Mouse (Mus musculus): Measurements from ENCODE around the gene Bloc1s5. TPM values are rescaled to one million over a fixed set of nuclear protein-coding genes. Genes with fewer than 3 reads are reported as not detected.
A peak's percentile ranks its signal among the peaks of the same experiment; 100 is the strongest.

Bloc1s5 gene
- polyA plus RNA-seq, 1 experiment from 2014 or later = 10.2 TPM

DNA sequence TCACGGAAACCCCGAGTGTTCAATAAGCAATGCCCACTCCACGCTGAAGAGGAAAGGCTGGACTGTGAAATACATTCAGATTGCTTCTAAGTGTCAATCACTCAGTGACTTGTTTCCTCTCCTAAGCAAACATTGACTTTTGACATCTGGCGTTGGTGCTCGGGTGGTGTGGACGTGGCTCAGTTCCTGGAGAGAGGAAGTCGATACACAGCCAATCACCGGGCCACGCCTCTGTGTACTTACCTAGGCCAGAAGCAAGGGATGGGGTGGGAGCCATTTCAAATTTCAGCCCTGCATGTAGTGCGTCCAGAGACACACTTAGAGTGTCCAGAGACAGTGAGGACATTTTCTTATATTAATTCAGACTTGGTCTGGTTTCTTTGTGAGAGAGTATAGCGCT is 80.3 kb downstream of the Bloc1s5 start:
- ATAC-seq (ENCODE audit: low read depth) = peak; percentile 71
- 34% methylated on average over 11 of the region's 11 CpGs for WGBS (ENCODE audit: insufficient replicate concordance)
- Histone ChIP-seq H3K4me2 (ENCODE audit: low read depth, low read length) (no peak overlapping the region; the same call in 1 of the 2 replicates), H3K4me1 (ENCODE audit: control insufficient read depth, low read depth, low read length) (no peaks in the 10 kb centered on the region), H3K9ac (ENCODE audit: low read depth, low read length) (no peak overlapping the region), H3K27ac (ENCODE audit: low read length) (no peak overlapping the region), H3K36me3 (ENCODE audit: control insufficient read depth, insufficient read depth) (no peaks in the 10 kb centered on the region), H3K27me3 (ENCODE audit: control insufficient read depth, insufficient read depth, low read depth, low read length) (no peaks in the 10 kb centered on the region), H3K4me3 (ENCODE audit: low read depth, low read length) (no peak overlapping the region), H3K9me3 (replicated peaks; ENCODE audit: control insufficient read depth, low read length) (no peaks in the 10 kb centered on the region)

DNA sequence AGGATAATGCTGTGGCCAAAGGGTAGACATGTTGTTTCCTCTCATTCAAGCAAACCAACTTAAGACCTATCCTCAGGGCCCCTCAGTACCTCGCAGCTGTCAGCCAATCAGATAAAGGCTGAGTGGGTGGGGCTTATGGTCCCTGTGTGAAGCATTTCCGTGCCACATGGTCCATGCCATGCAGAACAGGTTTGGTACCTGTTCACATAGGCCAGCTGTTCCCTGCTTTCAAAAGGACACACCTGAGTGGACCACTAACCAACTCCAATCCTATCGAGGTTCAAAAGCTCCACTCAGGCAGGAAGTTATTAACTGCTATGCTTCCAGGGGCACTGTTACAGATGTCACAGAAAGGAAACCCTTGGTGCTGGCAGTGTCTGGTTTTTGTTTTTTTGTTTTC is 80.7 kb downstream of the Bloc1s5 start:
- H3K36me3 ChIP-seq (ENCODE audit: control insufficient read depth, insufficient read depth) = no peaks in the 10 kb centered on the region
- no peak overlapping the region for H3K4me3 ChIP-seq (ENCODE audit: low read depth, low read length)
- H3K27me3 ChIP-seq (ENCODE audit: control insufficient read depth, insufficient read depth, low read depth, low read length) = no peaks in the 10 kb centered on the region
- H3K9ac ChIP-seq (ENCODE audit: low read depth, low read length) = no peak overlapping the region
- no peaks in the 10 kb centered on the region for H3K4me1 ChIP-seq (ENCODE audit: control insufficient read depth, low read depth, low read length)
- ATAC-seq (ENCODE audit: low read depth) = no peak
- no peaks in the 10 kb centered on the region for H3K9me3 ChIP-seq (replicated peaks; ENCODE audit: control insufficient read depth, low read length)
- H3K4me2 ChIP-seq (ENCODE audit: low read depth, low read length) = no peak overlapping the region; the same call in 1 of the 2 replicates
- no peak overlapping the region for H3K27ac ChIP-seq (ENCODE audit: low read length)
- WGBS (ENCODE audit: insufficient replicate concordance) = 39% methylated on average over 3 of the region's 3 CpGs

DNA sequence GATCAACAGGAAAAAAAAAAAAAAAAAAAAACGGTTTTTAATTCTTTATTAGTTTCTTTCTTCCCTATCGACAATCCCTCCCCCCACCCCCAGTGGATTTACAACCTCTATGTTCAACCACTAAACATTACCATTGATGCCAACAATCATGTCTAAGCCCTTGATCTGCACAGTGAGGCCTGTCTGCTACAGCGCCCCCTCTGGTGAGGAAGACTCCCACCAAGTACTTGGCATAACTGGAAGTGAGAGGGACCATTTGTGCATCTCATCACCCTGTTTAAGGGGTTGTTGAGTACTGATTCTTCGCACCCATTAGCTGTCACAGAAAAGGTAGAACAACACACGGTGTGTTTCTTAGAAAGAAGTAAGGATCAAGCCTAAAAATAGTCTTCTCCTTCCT is 86.2 kb downstream of the Bloc1s5 start:
- Histone ChIP-seq H3K4me2 (ENCODE audit: low read depth, low read length) (no peak overlapping the region), H3K4me3 (ENCODE audit: low read depth, low read length) (no peak overlapping the region), H3K36me3 (ENCODE audit: control insufficient read depth, insufficient read depth) (no peaks in the 10 kb centered on the region), H3K9me3 (replicated peaks; ENCODE audit: control insufficient read depth, low read length) (no peaks in the 10 kb centered on the region), H3K27me3 (ENCODE audit: control insufficient read depth, insufficient read depth, low read depth, low read length) (no peaks in the 10 kb centered on the region), H3K9ac (ENCODE audit: low read depth, low read length) (no peak overlapping the region), H3K4me1 (ENCODE audit: control insufficient read depth, low read depth, low read length) (no peaks in the 10 kb centered on the region), H3K27ac (ENCODE audit: low read length) (no peak overlapping the region)
- 49% methylated on average over 5 of the region's 5 CpGs for WGBS (ENCODE audit: insufficient replicate concordance)
- no peak for ATAC-seq (ENCODE audit: low read depth)

DNA sequence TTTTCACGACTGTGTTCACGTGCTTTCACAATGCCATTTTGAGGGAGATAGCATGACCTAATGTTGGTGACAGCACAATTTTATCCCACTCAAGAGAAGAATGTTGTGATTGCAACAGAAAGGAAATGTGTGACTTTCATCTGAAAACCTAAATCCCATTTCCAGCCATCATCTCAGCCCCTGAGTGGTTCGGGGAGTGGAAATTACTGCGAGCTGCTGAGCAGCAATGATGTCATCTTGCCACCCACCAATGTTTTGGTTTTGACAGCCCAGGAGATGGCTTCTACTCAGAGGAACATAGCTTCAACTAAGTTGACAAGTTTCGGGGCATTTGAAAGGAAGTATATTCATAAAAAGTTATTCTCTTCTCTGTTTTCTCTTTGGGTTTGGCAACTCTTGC is 87.2 kb downstream of the Bloc1s5 start:
- Histone ChIP-seq H3K27me3 (ENCODE audit: control insufficient read depth, insufficient read depth, low read depth, low read length) (no peaks in the 10 kb centered on the region), H3K4me2 (ENCODE audit: low read depth, low read length) (no peak overlapping the region), H3K9me3 (replicated peaks; ENCODE audit: control insufficient read depth, low read length) (no peaks in the 10 kb centered on the region), H3K4me1 (ENCODE audit: control insufficient read depth, low read depth, low read length) (no peaks in the 10 kb centered on the region), H3K4me3 (ENCODE audit: low read depth, low read length) (no peak overlapping the region), H3K36me3 (ENCODE audit: control insufficient read depth, insufficient read depth) (no peaks in the 10 kb centered on the region), H3K27ac (ENCODE audit: low read length) (no peak overlapping the region), H3K9ac (ENCODE audit: low read depth, low read length) (no peak overlapping the region)
- ATAC-seq (ENCODE audit: low read depth) = no peak
- WGBS (ENCODE audit: insufficient replicate concordance) = 60% methylated on average over 5 of the region's 5 CpGs

DNA sequence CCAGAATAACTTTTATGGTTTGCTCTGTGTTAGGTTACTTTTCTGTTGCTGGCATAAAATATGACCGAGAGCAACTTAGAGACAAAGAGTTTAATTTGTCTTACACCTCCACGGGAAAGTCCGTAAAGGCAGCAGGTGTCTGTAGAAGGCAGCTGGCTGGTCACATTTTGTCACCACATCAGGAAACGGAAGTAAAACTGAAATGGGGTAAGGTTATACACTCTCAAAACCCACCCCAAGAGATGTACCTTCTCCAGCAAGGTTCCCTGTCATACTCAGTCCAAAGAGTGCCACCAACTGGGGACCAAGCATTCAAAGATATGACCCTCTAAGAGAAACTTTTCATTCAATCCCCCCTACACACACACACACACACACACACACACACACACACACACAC is 88.2 kb downstream of the Bloc1s5 start:
- H3K4me1 ChIP-seq (ENCODE audit: control insufficient read depth, low read depth, low read length) = no peaks in the 10 kb centered on the region
- 56% methylated on average over 4 of the region's 4 CpGs for WGBS (ENCODE audit: insufficient replicate concordance)
- no peak overlapping the region for H3K9ac ChIP-seq (ENCODE audit: low read depth, low read length)
- H3K4me2 ChIP-seq (ENCODE audit: low read depth, low read length) = no peak overlapping the region
- no peak for ATAC-seq (ENCODE audit: low read depth)
- H3K27ac ChIP-seq (ENCODE audit: low read length) = no peak overlapping the region
- no peaks in the 10 kb centered on the region for H3K9me3 ChIP-seq (replicated peaks; ENCODE audit: control insufficient read depth, low read length)
- H3K4me3 ChIP-seq (ENCODE audit: low read depth, low read length) = no peak overlapping the region
- H3K36me3 ChIP-seq (ENCODE audit: control insufficient read depth, insufficient read depth) = no peaks in the 10 kb centered on the region
- no peaks in the 10 kb centered on the region for H3K27me3 ChIP-seq (ENCODE audit: control insufficient read depth, insufficient read depth, low read depth, low read length)

DNA sequence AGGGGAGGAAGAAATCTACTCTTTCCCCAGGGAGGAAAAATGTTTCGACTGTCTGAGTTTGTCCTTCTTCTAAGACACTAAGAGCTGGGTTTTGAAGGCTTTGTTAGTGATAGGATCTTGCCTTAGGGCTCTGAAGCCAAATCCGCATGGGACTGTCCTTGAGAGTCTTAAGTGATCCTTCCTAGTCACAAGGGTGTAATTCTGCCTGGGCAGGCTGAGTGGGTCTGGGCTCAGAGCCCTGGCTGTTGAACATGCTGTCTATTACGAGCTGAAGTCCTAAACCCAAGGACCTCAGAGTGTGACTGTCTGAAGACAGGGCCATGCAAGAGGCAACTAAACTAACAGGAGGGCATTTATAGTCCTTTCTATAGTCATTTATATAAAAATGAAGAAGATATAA is 89.4 kb downstream of the Bloc1s5 start:
- no peak overlapping the region for H3K4me3 ChIP-seq (ENCODE audit: low read depth, low read length)
- no peaks in the 10 kb centered on the region for H3K36me3 ChIP-seq (ENCODE audit: control insufficient read depth, insufficient read depth)
- H3K9ac ChIP-seq (ENCODE audit: low read depth, low read length) = no peak overlapping the region
- ATAC-seq (ENCODE audit: low read depth) = no peak
- H3K27ac ChIP-seq (ENCODE audit: low read length) = no peak overlapping the region
- H3K27me3 ChIP-seq (ENCODE audit: control insufficient read depth, insufficient read depth, low read depth, low read length) = no peaks in the 10 kb centered on the region
- WGBS (ENCODE audit: insufficient replicate concordance) = 55% methylated on average over 3 of the region's 3 CpGs
- no peak overlapping the region for H3K4me2 ChIP-seq (ENCODE audit: low read depth, low read length)
- no peaks in the 10 kb centered on the region for H3K9me3 ChIP-seq (replicated peaks; ENCODE audit: control insufficient read depth, low read length)
- no peaks in the 10 kb centered on the region for H3K4me1 ChIP-seq (ENCODE audit: control insufficient read depth, low read depth, low read length)

DNA sequence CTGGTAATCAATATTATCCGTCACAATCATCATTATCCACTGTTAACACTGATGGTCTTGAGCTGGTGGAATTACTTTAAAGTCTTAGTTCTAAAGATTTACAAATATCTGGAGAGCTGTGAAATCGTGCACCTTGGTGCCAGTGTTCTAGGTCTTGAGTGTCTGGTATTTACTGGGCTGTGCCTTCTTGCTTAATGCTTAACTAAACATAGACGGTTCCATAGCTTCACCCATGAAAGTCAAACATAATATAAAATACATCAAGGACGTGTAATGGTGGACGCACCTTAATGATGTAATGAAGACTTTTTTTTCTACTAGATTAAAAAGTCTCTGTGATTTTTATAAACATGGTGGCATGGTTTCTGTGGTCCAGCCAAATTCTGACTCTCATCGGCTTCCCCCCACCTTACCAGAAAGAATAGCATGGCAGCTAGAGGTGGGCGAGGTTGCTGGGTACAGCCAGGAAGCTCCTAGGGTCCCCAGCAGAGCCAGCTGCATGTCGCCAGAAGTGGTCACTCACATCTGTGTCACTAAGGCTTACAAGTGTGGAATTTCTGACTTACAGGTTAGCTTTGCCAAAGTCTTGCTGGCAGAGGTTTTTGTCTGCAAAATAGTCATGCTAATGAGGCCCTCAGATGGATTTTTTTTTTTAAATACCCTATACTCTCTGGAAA is 90.0 kb downstream of the Bloc1s5 start:
- H3K9ac ChIP-seq (ENCODE audit: low read depth, low read length) = no peak overlapping the region
- no peaks in the 10 kb centered on the region for H3K9me3 ChIP-seq (replicated peaks; ENCODE audit: control insufficient read depth, low read length)
- ATAC-seq (ENCODE audit: low read depth) = no peak
- no peaks in the 10 kb centered on the region for H3K27me3 ChIP-seq (ENCODE audit: control insufficient read depth, insufficient read depth, low read depth, low read length)
- H3K4me2 ChIP-seq (ENCODE audit: low read depth, low read length) = no peak overlapping the region
- no peak overlapping the region for H3K4me3 ChIP-seq (ENCODE audit: low read depth, low read length)
- WGBS (ENCODE audit: insufficient replicate concordance) = 64% methylated on average over 8 of the region's 8 CpGs
- no peaks in the 10 kb centered on the region for H3K36me3 ChIP-seq (ENCODE audit: control insufficient read depth, insufficient read depth)
- H3K4me1 ChIP-seq (ENCODE audit: control insufficient read depth, low read depth, low read length) = no peaks in the 10 kb centered on the region
- no peak overlapping the region for H3K27ac ChIP-seq (ENCODE audit: low read length)

DNA sequence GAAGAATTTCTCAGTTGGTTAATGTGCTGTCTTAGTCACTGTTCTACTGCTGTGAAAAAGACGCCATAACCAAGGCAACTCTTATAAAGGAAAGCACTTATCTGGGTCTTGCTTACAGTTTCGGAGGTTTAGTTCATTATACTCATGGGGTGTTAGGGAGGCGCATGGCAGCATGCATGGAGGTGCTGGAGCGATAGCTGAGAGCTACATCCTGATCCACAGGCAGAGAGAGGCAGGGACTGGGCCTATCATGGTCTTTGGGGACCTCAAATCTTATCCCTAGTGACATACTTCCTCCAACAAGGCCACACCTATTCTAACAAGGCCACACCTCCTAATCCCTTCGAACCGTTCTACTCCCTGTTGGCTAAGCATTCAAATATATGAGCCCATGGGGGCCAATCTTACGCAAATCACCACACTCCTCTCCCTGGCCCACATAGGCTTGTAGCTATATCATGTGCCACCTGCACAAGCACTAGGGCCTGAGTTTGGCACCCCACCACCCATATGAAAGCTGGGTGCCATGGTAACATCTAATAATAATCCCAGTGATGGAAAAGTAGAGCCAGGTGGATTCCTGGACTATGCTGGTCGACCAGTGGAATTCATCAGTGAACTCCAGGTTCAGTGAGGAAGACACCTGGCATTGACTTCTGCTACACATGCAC is 91.3 kb downstream of the Bloc1s5 start:
- no peak for ATAC-seq (ENCODE audit: low read depth)
- Histone ChIP-seq H3K27ac (ENCODE audit: low read length) (no peak overlapping the region), H3K4me1 (ENCODE audit: control insufficient read depth, low read depth, low read length) (no peaks in the 10 kb centered on the region), H3K4me3 (ENCODE audit: low read depth, low read length) (no peak overlapping the region), H3K27me3 (ENCODE audit: control insufficient read depth, insufficient read depth, low read depth, low read length) (no peaks in the 10 kb centered on the region), H3K9ac (ENCODE audit: low read depth, low read length) (no peak overlapping the region), H3K9me3 (replicated peaks; ENCODE audit: control insufficient read depth, low read length) (no peaks in the 10 kb centered on the region), H3K4me2 (ENCODE audit: low read depth, low read length) (no peak overlapping the region), H3K36me3 (ENCODE audit: control insufficient read depth, insufficient read depth) (no peaks in the 10 kb centered on the region)
- 63% methylated on average over 8 of the region's 8 CpGs for WGBS (ENCODE audit: insufficient replicate concordance)

Data from liver, embryonic 16.5 days (tissue).